In the genomic region with DNA sequence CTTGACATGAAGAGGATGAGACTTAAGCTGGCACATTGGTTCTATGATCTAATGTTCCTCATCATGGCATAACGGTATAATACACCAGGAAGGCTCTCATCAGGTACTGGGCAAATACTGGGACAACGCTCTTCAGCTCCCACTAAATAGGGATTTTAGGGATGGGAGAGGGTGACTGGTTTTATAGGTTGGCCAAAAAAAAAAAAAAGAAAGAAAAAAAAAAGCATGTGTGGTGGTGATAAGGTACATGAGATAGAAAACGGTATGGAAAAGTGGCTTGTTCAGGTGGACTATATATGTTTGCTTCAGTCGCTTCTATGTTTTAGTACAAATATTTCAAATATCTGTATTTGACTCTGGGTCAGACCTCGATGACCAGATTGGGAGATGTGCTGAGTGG, we compare ENCODE assay signal across 32 mouse cellular contexts.
DNase-seq lines count a peak whose midpoint lies in the region; ATAC-seq lines count a peak whose summit lies in the region.
"Had no signal": no experiment of that assay in that cellular context is flagged by ENCODE, and none has a peak within 500 bp of the region (broad histone marks: within the 10 kb centered on the region; RNA-seq: fewer than 3 reads in every experiment).

No protein-coding gene starts in this region.

- no peak for ATAC-seq in forebrain, embryonic 14.5 days
- no peak for ATAC-seq in midbrain, embryonic 16.5 days
- ATAC-seq in midbrain, embryonic 13.5 days = no peak
- ATAC-seq: intestine, embryonic 16.5 days; Patski had no signal

- WGBS in forebrain, embryonic 10.5 days = 89% methylated on average over 5 of the region's 5 CpGs
- 97% methylated on average over 5 of the region's 5 CpGs for WGBS in forebrain, embryonic 14.5 days
- 91% methylated on average over 5 of the region's 5 CpGs for WGBS in midbrain, embryonic 10.5 days
- WGBS in midbrain, embryonic 16.5 days = 91% methylated on average over 5 of the region's 5 CpGs
- WGBS in embryonic facial prominence, embryonic 10.5 days = 92% methylated on average over 5 of the region's 5 CpGs
- WGBS in midbrain, embryonic 13.5 days = 97% methylated on average over 5 of the region's 5 CpGs

- H3K4me3 ChIP-seq in forebrain, embryonic 10.5 days = no peak overlapping the region
- H3K4me3 ChIP-seq in forebrain, embryonic 14.5 days (ENCODE audit: low read depth, low read length) = no peak overlapping the region
- H3K4me3 ChIP-seq in midbrain, embryonic 10.5 days = no peak overlapping the region
- H3K4me3 ChIP-seq in midbrain, embryonic 16.5 days (ENCODE audit: low read depth, low read length) = no peak overlapping the region
- no peak overlapping the region for H3K4me3 ChIP-seq in embryonic facial prominence, embryonic 10.5 days
- H3K4me3 ChIP-seq in midbrain, embryonic 13.5 days (replicated peaks) = no peak overlapping the region
- H3K4me3 ChIP-seq: embryonic facial prominence, embryonic 15.5 days; heart, embryonic 13.5 days; neural tube, embryonic 12.5 days; stomach, embryonic 15.5 days had no signal

- DNase-seq in forebrain, embryonic 10.5 days (ENCODE audit: extremely low spot score, low spot score) = no peak
- no peak for DNase-seq in forebrain, embryonic 14.5 days (ENCODE audit: low spot score)
- DNase-seq in midbrain, embryonic 10.5 days (ENCODE audit: low spot score) = no peak
- no peak for DNase-seq in embryonic facial prominence, embryonic 10.5 days (ENCODE audit: low spot score)
- no peak for DNase-seq in heart, postnatal 4 days
- no peak for DNase-seq in cerebellum, adult 9-11 months
- DNase-seq: adrenal gland, postnatal 14 days; cerebellum, adult 11-12 months; cerebellum, postnatal 10 days; gastrocnemius, postnatal 10 days; heart, postnatal 10 days; kidney, adult 8-10 months; kidney, postnatal 4 days; layer of hippocampus, adult 9-11 months; liver; lung, adult 2 months; lung, postnatal 10 days; right cerebral cortex, postnatal 25 days; thymus, postnatal 14 days had no signal

- H3K9ac ChIP-seq in forebrain, embryonic 14.5 days (ENCODE audit: low read length) = no peak overlapping the region
- H3K9ac ChIP-seq in midbrain, embryonic 16.5 days (ENCODE audit: low read depth, low read length) = no peak overlapping the region
- no peak overlapping the region for H3K9ac ChIP-seq in midbrain, embryonic 13.5 days (replicated peaks)
- H3K9ac ChIP-seq: embryonic facial prominence, embryonic 15.5 days; heart, embryonic 13.5 days; liver, embryonic 14.5 days; neural tube, embryonic 12.5 days; stomach, embryonic 15.5 days had no signal

- no peaks in the 10 kb centered on the region for H3K27me3 ChIP-seq in forebrain, embryonic 10.5 days (ENCODE audit: poor library complexity, severe bottlenecking)
- no peaks in the 10 kb centered on the region for H3K27me3 ChIP-seq in forebrain, embryonic 14.5 days (replicated peaks; ENCODE audit: control insufficient read depth, insufficient read depth, low read length)
- no peaks in the 10 kb centered on the region for H3K27me3 ChIP-seq in midbrain, embryonic 10.5 days (ENCODE audit: low read depth, poor library complexity, severe bottlenecking)
- no peaks in the 10 kb centered on the region for H3K27me3 ChIP-seq in midbrain, embryonic 16.5 days (ENCODE audit: control insufficient read depth, insufficient read depth, low read depth, low read length)
- H3K27me3 ChIP-seq in embryonic facial prominence, embryonic 10.5 days (replicated peaks; ENCODE audit: low read depth, poor library complexity, severe bottlenecking) = no peaks in the 10 kb centered on the region
- no peaks in the 10 kb centered on the region for H3K27me3 ChIP-seq in midbrain, embryonic 13.5 days
- H3K27me3 ChIP-seq: CH12.LX; embryonic facial prominence, embryonic 15.5 days; heart, embryonic 13.5 days; neural tube, embryonic 12.5 days; Patski; stomach, embryonic 15.5 days had no signal

- H3K4me1 ChIP-seq in forebrain, embryonic 10.5 days = peaks cover 45% of the 10 kb centered on the region
- peaks cover 29% of the 10 kb centered on the region for H3K4me1 ChIP-seq in forebrain, embryonic 14.5 days (ENCODE audit: control insufficient read depth, insufficient read depth, low read length)
- peaks cover 43% of the 10 kb centered on the region for H3K4me1 ChIP-seq in midbrain, embryonic 10.5 days
- H3K4me1 ChIP-seq in midbrain, embryonic 16.5 days (ENCODE audit: control insufficient read depth, insufficient read depth, low read length) = peaks cover 18% of the 10 kb centered on the region
- H3K4me1 ChIP-seq in embryonic facial prominence, embryonic 10.5 days = peaks cover 58% of the 10 kb centered on the region
- H3K4me1 ChIP-seq in midbrain, embryonic 13.5 days (replicated peaks) = peaks cover 30% of the 10 kb centered on the region
- H3K4me1 ChIP-seq: stomach, embryonic 15.5 days had no signal

- H3K36me3 ChIP-seq in forebrain, embryonic 10.5 days (replicated peaks) = no peaks in the 10 kb centered on the region
- no peaks in the 10 kb centered on the region for H3K36me3 ChIP-seq in forebrain, embryonic 14.5 days (ENCODE audit: control insufficient read depth, insufficient read depth, low read length)
- H3K36me3 ChIP-seq in midbrain, embryonic 10.5 days = no peaks in the 10 kb centered on the region
- H3K36me3 ChIP-seq in midbrain, embryonic 16.5 days (ENCODE audit: control insufficient read depth, insufficient read depth, low read length) = no peaks in the 10 kb centered on the region
- H3K36me3 ChIP-seq in embryonic facial prominence, embryonic 10.5 days (replicated peaks) = no peaks in the 10 kb centered on the region
- no peaks in the 10 kb centered on the region for H3K36me3 ChIP-seq in midbrain, embryonic 13.5 days
- H3K36me3 ChIP-seq: embryonic facial prominence, embryonic 15.5 days; heart, embryonic 13.5 days; neural tube, embryonic 12.5 days; stomach, embryonic 15.5 days had no signal

- peak overlapping the region; percentile 58 for H3K27ac ChIP-seq in forebrain, embryonic 10.5 days
- H3K27ac ChIP-seq in forebrain, embryonic 14.5 days (ENCODE audit: low read depth, low read length) = no peak overlapping the region
- peak overlapping the region; percentile 72; the same call in 1 of the 2 replicates for H3K27ac ChIP-seq in midbrain, embryonic 10.5 days (replicated peaks)
- no peak overlapping the region; the same call in 1 of the 2 replicates for H3K27ac ChIP-seq in midbrain, embryonic 16.5 days (ENCODE audit: low read length)
- peak overlapping the region; percentile 66; the same call in 1 of the 2 replicates for H3K27ac ChIP-seq in embryonic facial prominence, embryonic 10.5 days (replicated peaks)
- peak overlapping the region; percentile 57; the same call in 1 of the 2 replicates for H3K27ac ChIP-seq in midbrain, embryonic 13.5 days
- H3K27ac ChIP-seq: embryonic facial prominence, embryonic 15.5 days; heart, embryonic 13.5 days; kidney, postnatal 0 days; liver, embryonic 14.5 days; macrophage; neural tube, embryonic 12.5 days; stomach, embryonic 15.5 days had no signal

- H3K4me2 ChIP-seq in forebrain, embryonic 14.5 days (ENCODE audit: low read length) = no peak overlapping the region
- H3K4me2 ChIP-seq in midbrain, embryonic 16.5 days (ENCODE audit: low read length) = no peak overlapping the region
- no peak overlapping the region for H3K4me2 ChIP-seq in midbrain, embryonic 13.5 days (replicated peaks)
- H3K4me2 ChIP-seq: embryonic facial prominence, embryonic 15.5 days; heart, embryonic 13.5 days; neural tube, embryonic 12.5 days; stomach, embryonic 15.5 days had no signal

- H3K9me3 ChIP-seq in forebrain, embryonic 10.5 days = no peaks in the 10 kb centered on the region
- no peaks in the 10 kb centered on the region for H3K9me3 ChIP-seq in forebrain, embryonic 14.5 days (replicated peaks; ENCODE audit: control insufficient read depth, low read length)
- no peaks in the 10 kb centered on the region for H3K9me3 ChIP-seq in midbrain, embryonic 10.5 days (replicated peaks)
- H3K9me3 ChIP-seq in midbrain, embryonic 16.5 days (replicated peaks; ENCODE audit: control insufficient read depth, low read length, poor library complexity, severe bottlenecking) = no peaks in the 10 kb centered on the region
- no peaks in the 10 kb centered on the region for H3K9me3 ChIP-seq in embryonic facial prominence, embryonic 10.5 days
- H3K9me3 ChIP-seq in midbrain, embryonic 13.5 days = no peaks in the 10 kb centered on the region
- H3K9me3 ChIP-seq: embryonic facial prominence, embryonic 15.5 days; G1E; heart, embryonic 13.5 days; neural tube, embryonic 12.5 days; stomach, embryonic 15.5 days had no signal

Comparison
In these comparisons a context has a peak if more than half of its experiments do, and no peak if none do; other contexts are left out.
1. H3K27ac ChIP-seq: peak in forebrain, embryonic 10.5 days (single experiment), midbrain, embryonic 10.5 days (single experiment), embryonic facial prominence, embryonic 10.5 days (single experiment) and midbrain, embryonic 13.5 days (single experiment); none in forebrain, embryonic 14.5 days (single experiment) and midbrain, embryonic 16.5 days (single experiment).